Mouse (Mus musculus) embryonic facial prominence, embryonic 14.5 days (tissue): ENCODE results near the gene Phf1. TPM values are rescaled to one million over a fixed set of nuclear protein-coding genes. Genes with fewer than 3 reads are reported as not detected.
A peak's percentile ranks its signal among the peaks of the same experiment; 100 is the strongest.
"Not testable (repeated sequence)": the region's sequence is repeated elsewhere in the genome, so short reads cannot be mapped to it uniquely, and the experiment has no call there.

Experiments used
- ATAC-seq: fragments of 200-750 bp; cut with Nextera tagmentation; 2 replicates; pipeline ENCODE4 v1.8.0; 2017; ENCODE audit warnings: low read depth, moderate number of reproducible peaks, moderate TSS enrichment
- DNase-seq: peaks from one replicate; pipeline ENCODE4 v3.0.0-alpha.2; 2015; ENCODE audit warnings: low spot score
- H3K27ac ChIP-seq: fragments of 300-500 bp; sonication (generic); replicated peaks from 2 replicates; pipeline ENCODE4 v1.5.1; 2014; ENCODE audit warnings: low read depth, mild to moderate bottlenecking, low read length, moderate library complexity
- H3K27me3 ChIP-seq: fragments of 300-500 bp; sonication (generic); replicated peaks from 2 replicates; pipeline ENCODE4 v1.6.1; 2014; ENCODE audit warnings: low read length; ENCODE audit not compliant: control insufficient read depth, insufficient read depth
- H3K36me3 ChIP-seq: fragments of 300-500 bp; sonication (generic); 2 replicates; pipeline ENCODE4 v1.6.1; 2014; ENCODE audit warnings: low read length, mixed read lengths; ENCODE audit not compliant: control insufficient read depth, insufficient read depth
- H3K4me1 ChIP-seq: fragments of 300-500 bp; sonication (generic); 2 replicates; pipeline ENCODE4 v1.6.1; 2014; ENCODE audit warnings: antibody characterized with exemption, low read length; ENCODE audit not compliant: control insufficient read depth, insufficient read depth
- H3K4me2 ChIP-seq: fragments of 300-500 bp; sonication (generic); 2 replicates; pipeline ENCODE4 v1.6.1; 2014; ENCODE audit warnings: low read depth, mild to moderate bottlenecking, low read length, moderate library complexity, mixed read lengths
- H3K4me3 ChIP-seq: fragments of 300-500 bp; sonication (generic); 2 replicates; pipeline ENCODE4 v1.5.1; 2014; ENCODE audit warnings: low read depth, mild to moderate bottlenecking, low read length
- H3K9ac ChIP-seq: fragments of 300-500 bp; sonication (generic); 2 replicates; pipeline ENCODE4 v1.6.1; 2014; ENCODE audit warnings: low read depth, mild to moderate bottlenecking, low read length, moderate library complexity, mixed read lengths
- H3K9me3 ChIP-seq: fragments of 300-500 bp; sonication (generic); 2 replicates; pipeline ENCODE4 v1.6.1; 2016; ENCODE audit warnings: low read length; ENCODE audit not compliant: control insufficient read depth
- WGBS: fragments of 180-500 bp; shearing (Covaris S2); extraction: QIAGEN DNeasy Blood & Tissue Kit; methylation state at CpG from one replicate; pipeline ENCODE4 v1.1.7; 2014; 5-methylcytosine and 5-hydroxymethylcytosine counted together
- polyA plus RNA-seq: library from polyadenylated mRNA; unstranded; fragments of >200 nt; fragmentation: Nextera tagmentation; extraction: Ambion mirVana; gene quantifications from 2 replicates; pipeline ENCODE4 v1.2.1, GENCODE M21; 2014

The Phf1 gene
- polyA plus RNA-seq, 1 experiment from 2014 or later, result 10.0 TPM

DNA sequence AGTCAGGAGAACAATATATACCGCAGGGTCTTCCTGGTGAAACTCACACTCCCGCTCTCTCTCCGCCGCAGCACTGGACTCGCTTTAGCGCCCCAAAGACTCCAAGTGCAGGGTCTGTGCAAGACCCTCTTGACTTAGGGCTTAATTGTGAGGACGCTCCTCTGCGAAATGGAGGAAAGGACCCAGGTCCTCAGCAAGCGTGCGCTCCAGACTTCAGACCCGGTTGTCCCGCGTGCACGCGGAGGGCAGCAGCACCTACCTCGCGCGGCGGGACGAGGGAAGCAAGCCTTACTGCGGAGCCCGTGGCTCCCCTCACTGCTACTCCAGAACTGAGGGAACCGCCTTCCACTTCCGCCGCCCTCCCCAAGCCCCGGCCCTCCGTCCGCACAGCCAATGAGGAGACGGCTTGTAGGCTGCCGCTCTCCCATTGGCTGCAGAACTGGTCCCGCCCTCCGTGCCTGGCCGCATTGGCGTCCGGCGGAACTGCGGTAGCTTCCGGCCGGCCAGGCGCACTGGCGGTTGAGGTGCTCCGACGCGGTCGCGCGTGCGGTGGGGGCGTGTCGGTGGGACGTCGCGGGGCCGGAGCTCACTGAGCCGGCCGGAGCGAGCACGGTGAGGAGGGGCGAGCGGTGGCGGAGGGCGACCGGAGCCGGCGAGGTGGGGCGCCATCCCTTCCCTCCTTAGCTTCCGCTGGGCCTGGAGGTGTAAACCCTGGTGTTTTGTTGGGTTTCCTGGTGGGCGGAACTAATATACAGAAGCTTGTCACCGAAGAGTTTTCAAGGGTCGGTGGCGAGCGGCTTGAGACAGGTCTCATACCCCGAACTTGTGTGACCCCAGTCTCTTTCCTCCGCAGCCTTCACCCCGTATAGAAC is 40.1 kb downstream of the Phf1 start, which contains the start of gene Zbtb9:
Gene Zbtb9, plus strand, starts transcription at position 465 of the 872 bp plus-strand sequence.
- Histone ChIP-seq H3K9me3 (no peaks in the 10 kb centered on the region), H3K4me2 (peak within 1 kb of the TSS; percentile 93), H3K4me1 (peaks cover 17% of the 10 kb centered on the region), H3K27me3 (no peaks in the 10 kb centered on the region), H3K9ac (peak within 1 kb of the TSS; percentile 74), H3K36me3 (peaks cover 48% of the 10 kb centered on the region), H3K27ac (peak within 1 kb of the TSS; percentile 85), H3K4me3 (peak within 1 kb of the TSS; percentile 73)
- DNase-seq, result peak; percentile 98
- peak; percentile 99 for ATAC-seq
- 1% methylated on average over 36 of the region's 75 CpGs for WGBS

DNA sequence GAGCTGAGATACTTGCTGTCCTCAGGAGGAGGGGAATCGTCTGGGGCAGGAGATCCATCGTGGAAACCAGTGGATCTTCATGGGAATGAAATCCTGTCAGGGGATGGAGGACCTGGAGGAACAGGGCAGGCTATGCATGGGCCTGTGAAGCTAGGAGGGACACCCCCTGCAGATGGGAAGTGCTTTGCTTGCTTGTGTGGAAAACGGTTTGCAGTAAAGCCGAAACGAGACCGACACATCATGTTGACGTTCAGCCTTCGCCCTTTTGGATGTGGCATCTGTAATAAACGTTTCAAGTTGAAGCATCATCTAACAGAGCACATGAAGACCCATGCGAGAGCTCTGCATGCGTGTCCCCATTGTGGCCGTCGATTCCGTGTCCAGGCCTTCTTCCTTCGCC is 41.7 kb downstream of the Phf1 start:
- Histone ChIP-seq H3K9me3 (no peaks in the 10 kb centered on the region), H3K27ac (no peak overlapping the region), H3K27me3 (no peaks in the 10 kb centered on the region), H3K4me2 (0 out of 2 replicates have a peak overlapping the region, but pooled peaks have one; percentile 93), H3K36me3 (peaks cover 56% of the 10 kb centered on the region), H3K4me3 (no peak overlapping the region), H3K9ac (no peak overlapping the region), H3K4me1 (peaks cover 17% of the 10 kb centered on the region)
- 91% methylated on average over 15 of the region's 15 CpGs for WGBS
- DNase-seq (no peak), ATAC-seq (no peak)

- DNase-seq (no peak), ATAC-seq (no peak)
- no peak overlapping the region for H3K4me2 ChIP-seq
- no peak overlapping the region for H3K9ac ChIP-seq
- peaks cover 56% of the 10 kb centered on the region for H3K36me3 ChIP-seq
- peaks cover 17% of the 10 kb centered on the region for H3K4me1 ChIP-seq
- no peaks in the 10 kb centered on the region for H3K27me3 ChIP-seq
- H3K4me3 ChIP-seq, result no peak overlapping the region
- no peaks in the 10 kb centered on the region for H3K9me3 ChIP-seq
- no peak overlapping the region for H3K27ac ChIP-seq
Measured at GRCm38 (mm10) chr17:26975415-26975814, 42.6 kb downstream of the Phf1 start.

DNA sequence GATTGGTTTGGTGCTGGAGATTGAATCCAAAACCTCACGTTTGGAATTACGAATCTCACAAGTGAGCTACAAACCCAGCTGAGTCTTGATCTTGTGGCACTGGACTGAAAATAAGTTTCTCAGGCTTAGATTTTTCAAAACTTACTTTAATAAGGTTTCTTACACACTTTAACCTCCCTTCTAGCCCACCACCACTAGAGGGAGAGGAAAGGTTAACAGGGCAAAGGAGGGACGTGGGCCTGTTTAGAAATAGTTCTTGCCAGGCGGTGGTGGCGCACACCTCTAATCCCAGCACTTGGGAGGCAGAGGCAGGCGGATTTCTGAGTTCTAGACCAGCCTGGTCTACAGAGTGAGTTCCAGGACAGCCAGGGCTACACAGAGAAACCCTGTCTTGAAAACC is 44.5 kb downstream of the Phf1 start:
- not testable (repeated sequence) for H3K4me3 ChIP-seq, H3K27ac ChIP-seq, H3K9me3 ChIP-seq, H3K4me1 ChIP-seq, DNase-seq, H3K4me2 ChIP-seq, H3K9ac ChIP-seq, H3K27me3 ChIP-seq, ATAC-seq
- WGBS, result 94% methylated on average over 6 of the region's 6 CpGs
- H3K36me3 ChIP-seq, result peaks cover 52% of the 10 kb centered on the region

GRCm38 (mm10) chr17:26979426-26979825 is 46.6 kb downstream of the Phf1 start:
- Histone ChIP-seq H3K27ac (no peak overlapping the region), H3K27me3 (no peaks in the 10 kb centered on the region), H3K4me1 (no peaks in the 10 kb centered on the region), H3K4me2 (no peak overlapping the region), H3K9me3 (no peaks in the 10 kb centered on the region), H3K9ac (no peak overlapping the region), H3K36me3 (peaks cover 50% of the 10 kb centered on the region), H3K4me3 (no peak overlapping the region)
- ATAC-seq (no peak), DNase-seq (no peak)
- WGBS, result 79% methylated on average over 2 of the region's 2 CpGs

- Histone ChIP-seq H3K9ac (no peak overlapping the region; the same call in 1 of the 2 replicates), H3K4me2 (no peak overlapping the region), H3K4me1 (no peaks in the 10 kb centered on the region), H3K27ac (no peak overlapping the region), H3K9me3 (no peaks in the 10 kb centered on the region), H3K27me3 (no peaks in the 10 kb centered on the region), H3K36me3 (peaks cover 35% of the 10 kb centered on the region), H3K4me3 (no peak overlapping the region)
- DNase-seq, result no peak
- no peak for ATAC-seq
- 70% methylated on average over 2 of the region's 2 CpGs for WGBS
Measured at GRCm38 (mm10) chr17:26981050-26981449, 48.2 kb downstream of the Phf1 start.

GRCm38 (mm10) chr17:26983382-26983781 is 50.5 kb downstream of the Phf1 start:
- Histone ChIP-seq H3K27ac (no peak overlapping the region), H3K27me3 (no peaks in the 10 kb centered on the region), H3K4me2 (no peak overlapping the region), H3K4me3 (no peak overlapping the region), H3K9me3 (no peaks in the 10 kb centered on the region), H3K36me3 (peaks cover 12% of the 10 kb centered on the region), H3K4me1 (no peaks in the 10 kb centered on the region), H3K9ac (no peak overlapping the region)
- no peak for DNase-seq
- 92% methylated on average over 4 of the region's 4 CpGs for WGBS
- ATAC-seq, result no peak

DNA sequence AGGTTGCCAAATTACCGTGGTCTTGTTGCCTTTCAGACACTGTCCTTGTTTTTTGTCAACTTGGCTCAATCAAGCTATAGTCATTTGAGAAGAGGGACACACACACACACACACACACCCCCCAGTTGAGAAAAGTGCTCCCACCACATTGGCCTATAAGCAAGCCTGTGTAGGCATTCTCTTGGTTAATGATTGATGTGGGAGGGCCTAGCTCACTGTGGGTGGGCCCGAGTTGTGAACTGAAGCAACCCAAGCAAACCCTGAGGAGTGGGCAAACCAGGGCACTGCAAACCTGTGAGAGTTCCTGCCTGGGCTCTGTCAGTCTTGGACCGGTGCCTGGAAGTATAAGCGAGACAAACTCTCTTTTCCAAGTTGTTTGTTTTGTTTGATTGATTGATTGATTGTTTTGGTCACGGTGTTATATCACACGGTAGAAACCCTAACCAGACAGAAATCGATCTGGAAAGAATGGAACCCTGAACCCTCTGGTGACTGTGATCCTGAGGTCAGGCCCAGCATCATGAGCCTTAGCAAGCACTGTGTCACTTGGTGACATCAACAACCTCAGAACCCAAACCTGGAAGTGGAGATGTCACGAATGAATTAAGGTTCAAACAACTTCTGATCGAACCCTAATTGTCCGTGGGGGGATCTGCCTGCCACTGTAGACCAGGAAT is 52.8 kb downstream of the Phf1 start:
- Histone ChIP-seq H3K9ac (no peak overlapping the region), H3K27ac (no peak overlapping the region), H3K4me1 (no peaks in the 10 kb centered on the region), H3K4me3 (no peak overlapping the region), H3K27me3 (no peaks in the 10 kb centered on the region), H3K36me3 (no peaks in the 10 kb centered on the region), H3K9me3 (no peaks in the 10 kb centered on the region), H3K4me2 (no peak overlapping the region)
- 76% methylated on average over 10 of the region's 10 CpGs for WGBS
- no peak for ATAC-seq
- DNase-seq, result no peak
